ENCODE assay signal across 10 mouse cellular contexts in the genomic region with DNA sequence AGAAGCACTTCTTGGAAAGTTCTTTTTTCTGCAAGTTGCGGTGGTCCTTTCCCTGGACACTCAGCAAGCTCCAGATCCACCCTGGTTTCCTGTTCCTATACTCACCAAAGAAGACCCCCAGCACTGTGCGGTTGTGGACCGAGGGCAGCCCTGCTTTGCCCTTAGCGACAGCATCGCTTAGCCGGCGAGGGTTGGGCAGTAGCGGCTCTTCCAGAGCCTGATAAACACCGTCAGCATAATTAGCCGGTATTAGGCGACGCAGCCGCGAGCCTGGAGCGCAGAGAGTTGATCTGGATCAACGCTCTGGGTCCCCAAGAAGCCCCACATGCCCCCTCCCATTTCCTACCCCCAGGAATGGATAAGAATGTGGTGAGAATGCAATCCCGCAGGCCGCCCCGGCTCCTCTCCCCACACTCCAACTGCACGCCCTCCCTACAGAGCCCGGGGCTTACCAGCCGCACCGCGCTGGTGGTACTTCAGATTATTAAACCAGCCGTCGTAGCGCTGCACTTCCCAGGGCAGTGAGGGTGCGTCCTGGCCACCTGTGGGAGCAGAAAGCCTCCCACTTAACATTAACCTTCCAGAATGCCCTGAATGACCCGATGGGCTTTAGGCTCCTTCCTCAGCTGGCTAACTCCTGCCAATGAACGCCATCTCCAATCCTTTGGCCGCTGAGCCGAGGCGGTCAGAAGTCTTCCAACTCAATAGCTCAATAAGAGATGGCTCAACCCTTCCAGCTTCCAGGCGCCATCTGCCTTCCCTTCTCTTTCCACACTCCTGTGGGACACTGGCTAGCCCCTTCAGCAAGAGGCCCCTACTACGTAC. TPM values are rescaled to one million over a fixed set of nuclear protein-coding genes. Genes with fewer than 3 reads are reported as not detected.
DNase-seq lines count a peak whose midpoint lies in the region; ATAC-seq lines count a peak whose summit lies in the region.
"Had no signal": no experiment of that assay in that cellular context is flagged by ENCODE, and none has a peak within 500 bp of the region (broad histone marks: within the 10 kb centered on the region; RNA-seq: fewer than 3 reads in every experiment).

No protein-coding gene starts in this region.

- 0 out of 2 replicates have a peak overlapping the region, but pooled peaks have one; percentile 0 for H3K4me3 ChIP-seq in hindbrain, embryonic 11.5 days (ENCODE audit: low read depth, low read length)
- H3K4me3 ChIP-seq in midbrain, embryonic 15.5 days: peak overlapping the region; percentile 21

- H3K4me2 ChIP-seq in hindbrain, embryonic 11.5 days (replicated peaks; ENCODE audit: low read depth, low read length): no peak overlapping the region; the same call in 1 of the 2 replicates
- H3K4me2 ChIP-seq in midbrain, embryonic 15.5 days: peak overlapping the region; percentile 46

- ATAC-seq in hindbrain, embryonic 11.5 days (ENCODE audit: low FRiP score): no peak
- ATAC-seq in midbrain, embryonic 15.5 days (replicated peaks): no peak

- H3K9me3 ChIP-seq in hindbrain, embryonic 11.5 days (ENCODE audit: control insufficient read depth, low read length): no peaks in the 10 kb centered on the region
- no peaks in the 10 kb centered on the region for H3K9me3 ChIP-seq in midbrain, embryonic 15.5 days
- H3K9me3 ChIP-seq: liver, embryonic 15.5 days had no signal

- peaks cover 71% of the 10 kb centered on the region for H3K27me3 ChIP-seq in hindbrain, embryonic 11.5 days (ENCODE audit: control insufficient read depth, insufficient read depth, low read length)
- H3K27me3 ChIP-seq in midbrain, embryonic 15.5 days (replicated peaks): peaks cover 81% of the 10 kb centered on the region

- H3K9ac ChIP-seq in hindbrain, embryonic 11.5 days (ENCODE audit: low read depth, low read length): no peak overlapping the region
- H3K9ac ChIP-seq in midbrain, embryonic 15.5 days: no peak overlapping the region
- H3K9ac ChIP-seq: liver, embryonic 15.5 days had no signal

- WGBS in hindbrain, embryonic 11.5 days: 2% methylated on average over 35 of the region's 35 CpGs
- 1% methylated on average over 35 of the region's 35 CpGs for WGBS in midbrain, embryonic 15.5 days

- H3K36me3 ChIP-seq in hindbrain, embryonic 11.5 days (ENCODE audit: control insufficient read depth, insufficient read depth, low read length): no peaks in the 10 kb centered on the region
- H3K36me3 ChIP-seq in midbrain, embryonic 15.5 days (replicated peaks): no peaks in the 10 kb centered on the region
- H3K36me3 ChIP-seq: liver, embryonic 15.5 days had no signal

- no peak overlapping the region for H3K27ac ChIP-seq in hindbrain, embryonic 11.5 days (ENCODE audit: low read depth, low read length)
- no peak overlapping the region for H3K27ac ChIP-seq in midbrain, embryonic 15.5 days
- H3K27ac ChIP-seq: heart, adult 2 months; liver, embryonic 15.5 days had no signal

- peak; percentile 13 to 25 for DNase-seq in B cell, adult 2 months
- peak; percentile 26 for DNase-seq in R1 (ENCODE audit: low read depth, low spot score)
- peak; percentile 57 for DNase-seq in hindbrain, embryonic 11.5 days (ENCODE audit: low spot score)
- DNase-seq in spleen, postnatal 4 days (ENCODE audit: low spot score in 2 of 2): no peak
- DNase-seq in right cerebral cortex, postnatal 10 days (ENCODE audit: low spot score in 2 of 2): no peak
- no peak for DNase-seq in gastrocnemius, postnatal 25 days
- DNase-seq: cerebellum, adult 9-11 months; heart, adult 2 months had no signal

- H3K4me1 ChIP-seq in hindbrain, embryonic 11.5 days (replicated peaks; ENCODE audit: control insufficient read depth, insufficient read depth, low read length): peaks cover 9% of the 10 kb centered on the region
- H3K4me1 ChIP-seq in midbrain, embryonic 15.5 days: peaks cover 44% of the 10 kb centered on the region

RNA-seq across cellular contexts. Expression of a gene that starts 0.8 kb away (rescaled TPM):
- polyA plus RNA-seq in hindbrain, embryonic 11.5 days (2014; fragmentation: Nextera tagmentation; extraction: Ambion mirVana): not detected in 2 replicates
- not detected in 2 replicates for polyA plus RNA-seq in midbrain, embryonic 15.5 days (2015; fragmentation: Nextera tagmentation; extraction: Ambion mirVana)
- total RNA-seq in gastrocnemius, postnatal 25 days (2021): under 1 TPM; 0.08 to 0.16 TPM
- polyA plus RNA-seq: liver, embryonic 15.5 days had no signal

RNA-seq across cellular contexts. Expression of a gene that starts 1.2 kb away (rescaled TPM):
- polyA plus RNA-seq in hindbrain, embryonic 11.5 days (2014; fragmentation: Nextera tagmentation; extraction: Ambion mirVana): not detected in 2 replicates
- polyA plus RNA-seq in midbrain, embryonic 15.5 days (2015; fragmentation: Nextera tagmentation; extraction: Ambion mirVana): 0.17 and 0.20 TPM in 2 replicates
- total RNA-seq in gastrocnemius, postnatal 25 days (2021): not detected
- polyA plus RNA-seq: liver, embryonic 15.5 days had no signal

RNA-seq across cellular contexts. Expression of a gene that starts 16.0 kb away (rescaled TPM):
- polyA plus RNA-seq in hindbrain, embryonic 11.5 days (2014; fragmentation: Nextera tagmentation; extraction: Ambion mirVana): 0.07 TPM in 1 of 2 replicates, not detected in the other
- polyA plus RNA-seq in midbrain, embryonic 15.5 days (2015; fragmentation: Nextera tagmentation; extraction: Ambion mirVana): 0.30 and 0.32 TPM in 2 replicates
- total RNA-seq in gastrocnemius, postnatal 25 days (2021): 1 to 10 TPM in 1 of 2 experiments, under 1 TPM in 1; 0.95 to 1.1 TPM
- polyA plus RNA-seq: liver, embryonic 15.5 days had no signal

RNA-seq across cellular contexts. Expression of a gene that starts 18.0 kb away (rescaled TPM):
- 0.12 TPM in 1 of 2 replicates, not detected in the other for polyA plus RNA-seq in hindbrain, embryonic 11.5 days (2014; fragmentation: Nextera tagmentation; extraction: Ambion mirVana)
- polyA plus RNA-seq in midbrain, embryonic 15.5 days (2015; fragmentation: Nextera tagmentation; extraction: Ambion mirVana): 0.08 and 0.13 TPM in 2 replicates
- total RNA-seq in gastrocnemius, postnatal 25 days (2021): under 1 TPM; 0.46 to 0.72 TPM
- polyA plus RNA-seq: liver, embryonic 15.5 days had no signal

Comparison
In these comparisons a context has a peak if more than half of its experiments do, and no peak if none do; other contexts are left out.
1. DNase-seq: peak in B cell, adult 2 months (2 of 2), R1 (single experiment) and hindbrain, embryonic 11.5 days (single experiment); none in spleen, postnatal 4 days (0 of 2), right cerebral cortex, postnatal 10 days (0 of 2) and gastrocnemius, postnatal 25 days (single experiment).